Mouse (Mus musculus) kidney, embryonic 15.5 days (tissue): Measurements from ENCODE around the gene H2afy2. TPM values are rescaled to one million over a fixed set of nuclear protein-coding genes. Genes with fewer than 3 reads are reported as not detected.

Experiments used
- ATAC-seq: fragments of 200-750 bp; cut with Nextera tagmentation; replicated peaks from 2 replicates; pipeline ENCODE4 v1.8.0; 2017; ENCODE audit warnings: moderate TSS enrichment; ENCODE audit not compliant: low FRiP score
- H3K27ac ChIP-seq: fragments of 300-500 bp; sonication (generic); 2 replicates; pipeline ENCODE4 v1.5.1; 2015; ENCODE audit warnings: mild to moderate bottlenecking, inconsistent platforms
- H3K27me3 ChIP-seq: fragments of 300-500 bp; sonication (generic); 2 replicates; pipeline ENCODE4 v1.6.1; 2015; ENCODE audit warnings: inconsistent platforms
- H3K36me3 ChIP-seq: fragments of 300-500 bp; sonication (generic); 2 replicates; pipeline ENCODE4 v1.6.1; 2015; ENCODE audit warnings: inconsistent platforms
- H3K4me1 ChIP-seq: fragments of 300-500 bp; sonication (generic); 2 replicates; pipeline ENCODE4 v1.6.1; 2015; ENCODE audit warnings: inconsistent platforms
- H3K4me2 ChIP-seq: fragments of 300-500 bp; sonication (generic); 2 replicates; pipeline ENCODE4 v1.6.1; 2015; ENCODE audit warnings: moderate library complexity, mild to moderate bottlenecking, inconsistent platforms
- H3K4me3 ChIP-seq: fragments of 300-500 bp; sonication (generic); replicated peaks from 2 replicates; pipeline ENCODE4 v1.5.1; 2015; ENCODE audit warnings: mild to moderate bottlenecking, inconsistent platforms
- H3K9ac ChIP-seq: fragments of 300-500 bp; sonication (generic); 2 replicates; pipeline ENCODE4 v1.6.1; 2015; ENCODE audit warnings: mild to moderate bottlenecking, inconsistent platforms
- H3K9me3 ChIP-seq: fragments of 300-500 bp; sonication (generic); replicated peaks from 2 replicates; pipeline ENCODE4 v1.6.1; 2016; ENCODE audit warnings: inconsistent platforms
- whole genome bisulfite sequencing: fragments of 180-500 bp; shearing (Covaris S2); methylation state at CpG from one replicate; pipeline ENCODE4 v1.1.7; 2015; ENCODE audit warnings: mixed read lengths; 5-methylcytosine and 5-hydroxymethylcytosine counted together
- polyA plus RNA-seq: library from polyadenylated mRNA; unstranded; fragments of >200 nt; fragmentation: Nextera tagmentation; extraction: Ambion mirVana; gene quantifications from 2 replicates; pipeline ENCODE4 v1.2.1, GENCODE M21; 2015

H2afy2 gene
- polyA plus RNA-seq: 155 and 156 TPM in 2 replicates

DNA sequence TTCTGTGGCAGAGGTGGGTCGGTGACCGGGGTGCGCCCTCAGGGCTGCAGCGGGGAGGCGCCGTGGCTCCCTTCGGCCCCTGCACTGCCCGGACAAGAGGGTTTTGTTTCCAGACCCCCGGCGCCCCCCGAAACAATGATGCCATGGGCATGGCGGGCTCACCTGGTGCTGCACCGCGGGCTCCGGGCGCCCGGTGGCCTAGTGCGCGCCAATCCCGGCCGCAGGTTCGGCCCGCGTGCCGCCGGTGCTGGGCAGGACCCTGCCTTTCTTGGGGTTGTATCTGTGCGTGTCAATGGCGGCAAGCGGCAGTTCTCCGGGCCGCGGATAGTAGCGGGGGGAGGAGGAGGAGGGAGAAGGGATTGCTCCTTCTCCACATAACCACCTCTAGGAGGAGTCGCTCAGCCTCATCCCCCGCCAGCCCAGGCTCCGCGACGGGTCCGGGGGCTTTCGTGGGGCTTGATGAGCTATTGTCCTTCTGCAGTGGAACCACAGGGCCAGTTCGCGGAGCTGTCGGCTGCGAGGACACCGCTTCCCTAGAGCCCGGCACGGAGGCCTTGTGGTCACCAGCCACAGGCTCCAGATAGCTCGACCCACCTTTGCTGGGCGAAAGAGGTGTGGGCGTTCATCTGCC is at the start of gene H2afy2:
Gene H2afy2 (minus strand): TSS at position 527 of the 631 bp plus-strand sequence.
- Histone ChIP-seq H3K9ac (peak within 1 kb of the TSS; percentile 96), H3K9me3 (no peaks in the 10 kb centered on the region), H3K27ac (peak within 1 kb of the TSS; percentile 91), H3K27me3 (no peaks in the 10 kb centered on the region; the same call in 1 of the 2 replicates), H3K4me1 (peaks cover 52% of the 10 kb centered on the region), H3K4me3 (peak within 1 kb of the TSS; percentile 90), H3K36me3 (no peaks in the 10 kb centered on the region), H3K4me2 (peak within 1 kb of the TSS; percentile 85)
- under 1% methylated on average over 50 of the region's 50 CpGs for WGBS
- ATAC-seq: peak; percentile 74

DNA sequence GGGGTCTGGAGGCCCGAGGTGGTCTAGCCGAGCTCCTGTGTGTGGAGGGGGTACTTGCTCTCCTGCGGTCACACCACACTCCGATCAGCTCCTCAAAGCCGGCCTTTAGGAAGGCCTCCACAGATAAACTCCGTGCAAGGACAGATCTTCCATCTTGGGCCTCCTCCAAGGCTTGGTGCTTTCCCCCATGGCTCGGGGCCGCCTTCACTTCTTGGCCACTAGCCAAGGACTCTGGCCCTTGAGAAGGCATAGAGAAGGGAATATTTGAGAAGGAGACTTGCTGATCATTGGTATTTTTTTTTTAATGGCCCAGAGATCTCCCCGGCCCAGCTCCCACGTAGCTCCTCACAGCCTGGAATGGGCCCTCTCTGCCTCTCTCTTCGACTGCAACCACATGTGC is 48.8 kb upstream of the H2afy2 start:
- no peaks in the 10 kb centered on the region for H3K36me3 ChIP-seq
- peaks cover 16% of the 10 kb centered on the region for H3K4me1 ChIP-seq
- 84% methylated on average over 11 of the region's 11 CpGs for WGBS
- no peak for ATAC-seq
- H3K4me3 ChIP-seq: no peak overlapping the region
- H3K4me2 ChIP-seq: no peak overlapping the region
- no peaks in the 10 kb centered on the region for H3K27me3 ChIP-seq
- no peaks in the 10 kb centered on the region for H3K9me3 ChIP-seq
- H3K9ac ChIP-seq: no peak overlapping the region
- no peak overlapping the region for H3K27ac ChIP-seq

DNA sequence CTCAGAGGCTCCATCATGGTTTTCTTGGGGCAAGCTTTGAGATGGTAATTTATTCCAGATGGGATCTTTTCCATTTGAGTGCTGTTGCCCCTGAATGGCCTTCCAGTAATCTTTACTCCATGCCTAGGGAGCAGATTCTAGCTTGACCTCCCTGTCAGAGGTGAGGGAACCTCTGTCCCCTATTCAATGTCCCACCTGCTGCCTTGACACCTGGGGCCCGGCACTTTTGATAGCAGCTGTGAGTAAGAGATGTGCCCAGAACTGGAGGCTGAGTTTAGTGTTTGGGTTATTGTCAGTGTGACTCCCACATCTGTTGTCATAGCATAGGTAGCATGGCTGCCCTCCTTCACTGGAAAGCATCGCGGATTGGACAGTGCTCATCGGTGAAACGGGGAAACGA is 47.8 kb upstream of the H2afy2 start:
- Histone ChIP-seq H3K9ac (no peak overlapping the region), H3K4me1 (peaks cover 26% of the 10 kb centered on the region), H3K27ac (no peak overlapping the region), H3K27me3 (no peaks in the 10 kb centered on the region), H3K4me2 (no peak overlapping the region), H3K9me3 (no peaks in the 10 kb centered on the region), H3K36me3 (no peaks in the 10 kb centered on the region), H3K4me3 (no peak overlapping the region)
- WGBS: 85% methylated on average over 6 of the region's 6 CpGs
- no peak for ATAC-seq

DNA sequence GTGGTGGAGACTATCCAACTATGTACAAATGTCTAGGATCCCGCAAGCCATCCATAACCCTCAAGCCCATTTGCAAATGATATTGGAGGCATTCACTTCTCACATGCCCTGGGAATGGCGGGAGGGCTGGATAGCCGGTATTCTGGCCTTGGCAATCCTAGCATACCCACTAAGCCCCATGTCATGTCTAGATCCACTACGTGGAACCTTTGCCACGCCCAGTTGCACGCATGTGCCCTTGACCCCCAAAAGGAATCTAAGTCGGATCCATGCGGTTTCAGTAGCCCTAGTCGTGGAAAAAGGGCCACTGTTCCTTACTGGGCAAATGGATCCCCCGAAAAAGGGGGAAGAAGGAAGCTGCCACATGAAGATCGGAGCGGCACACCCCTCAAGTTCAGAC is 47.3 kb upstream of the H2afy2 start:
- peaks cover 31% of the 10 kb centered on the region for H3K4me1 ChIP-seq
- H3K27ac ChIP-seq: no peak overlapping the region
- H3K27me3 ChIP-seq: no peaks in the 10 kb centered on the region
- H3K4me3 ChIP-seq: no peak overlapping the region
- H3K36me3 ChIP-seq: no peaks in the 10 kb centered on the region
- H3K9me3 ChIP-seq: no peaks in the 10 kb centered on the region
- 0 out of 2 replicates have a peak overlapping the region, but pooled peaks have one; percentile 1 for H3K4me2 ChIP-seq
- H3K9ac ChIP-seq: no peak overlapping the region
- ATAC-seq: no peak
- 78% methylated on average over 12 of the region's 12 CpGs for WGBS

DNA sequence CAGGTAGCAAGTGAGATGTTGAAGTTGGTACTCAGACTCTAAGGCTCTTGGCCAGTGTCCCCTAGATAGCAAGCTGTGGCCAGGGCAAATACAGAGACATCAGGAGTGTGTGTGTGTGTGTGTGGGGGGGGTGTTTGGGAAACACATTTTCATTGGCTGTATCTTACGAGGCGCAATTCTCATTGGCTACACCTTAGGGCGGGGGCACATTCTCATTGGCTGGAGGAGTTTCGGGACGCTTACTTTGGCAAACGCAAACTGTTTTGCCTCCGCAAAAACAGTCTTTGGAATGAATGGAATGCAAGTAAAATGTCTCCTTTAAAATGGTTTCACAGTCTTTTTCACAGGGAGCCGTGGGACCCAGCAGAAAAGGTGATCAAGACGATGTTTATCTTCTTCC is 46.9 kb upstream of the H2afy2 start:
- no peak overlapping the region for H3K9ac ChIP-seq
- H3K36me3 ChIP-seq: no peaks in the 10 kb centered on the region
- H3K4me2 ChIP-seq: peak overlapping the region; percentile 1; the same call in 1 of the 2 replicates
- ATAC-seq: no peak
- WGBS: 42% methylated on average over 9 of the region's 9 CpGs
- H3K4me1 ChIP-seq: peaks cover 35% of the 10 kb centered on the region
- H3K27ac ChIP-seq: no peak overlapping the region
- H3K27me3 ChIP-seq: no peaks in the 10 kb centered on the region
- no peak overlapping the region for H3K4me3 ChIP-seq
- H3K9me3 ChIP-seq: no peaks in the 10 kb centered on the region

DNA sequence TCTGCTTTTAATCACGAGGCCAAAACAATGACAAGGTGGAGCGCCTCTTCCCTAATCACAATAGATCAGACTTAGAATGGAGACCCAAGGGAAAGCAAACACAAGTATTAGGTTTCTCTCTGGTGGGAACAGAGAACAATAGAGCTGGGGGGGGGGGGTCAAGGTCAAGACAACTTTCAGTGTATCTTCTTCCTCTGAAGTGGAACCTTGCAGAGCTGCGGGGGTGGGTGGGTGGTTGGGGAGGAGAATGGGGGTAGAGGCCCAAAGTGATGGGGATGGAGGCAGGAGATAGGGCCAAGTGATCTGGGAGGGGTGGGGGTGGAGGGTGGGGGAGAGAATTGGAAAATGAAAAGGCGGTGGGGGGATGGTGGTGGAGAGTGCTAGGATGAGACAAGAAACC is 45.1 kb upstream of the H2afy2 start:
- Histone ChIP-seq H3K4me3 (no peak overlapping the region), H3K27me3 (no peaks in the 10 kb centered on the region), H3K9ac (no peak overlapping the region), H3K4me1 (peaks cover 39% of the 10 kb centered on the region), H3K36me3 (no peaks in the 10 kb centered on the region), H3K9me3 (no peaks in the 10 kb centered on the region), H3K27ac (no peak overlapping the region), H3K4me2 (no peak overlapping the region)
- ATAC-seq: peak; percentile 23; the same call in 1 of the 2 replicates
- 39% methylated on average over 4 of the region's 4 CpGs for WGBS

DNA sequence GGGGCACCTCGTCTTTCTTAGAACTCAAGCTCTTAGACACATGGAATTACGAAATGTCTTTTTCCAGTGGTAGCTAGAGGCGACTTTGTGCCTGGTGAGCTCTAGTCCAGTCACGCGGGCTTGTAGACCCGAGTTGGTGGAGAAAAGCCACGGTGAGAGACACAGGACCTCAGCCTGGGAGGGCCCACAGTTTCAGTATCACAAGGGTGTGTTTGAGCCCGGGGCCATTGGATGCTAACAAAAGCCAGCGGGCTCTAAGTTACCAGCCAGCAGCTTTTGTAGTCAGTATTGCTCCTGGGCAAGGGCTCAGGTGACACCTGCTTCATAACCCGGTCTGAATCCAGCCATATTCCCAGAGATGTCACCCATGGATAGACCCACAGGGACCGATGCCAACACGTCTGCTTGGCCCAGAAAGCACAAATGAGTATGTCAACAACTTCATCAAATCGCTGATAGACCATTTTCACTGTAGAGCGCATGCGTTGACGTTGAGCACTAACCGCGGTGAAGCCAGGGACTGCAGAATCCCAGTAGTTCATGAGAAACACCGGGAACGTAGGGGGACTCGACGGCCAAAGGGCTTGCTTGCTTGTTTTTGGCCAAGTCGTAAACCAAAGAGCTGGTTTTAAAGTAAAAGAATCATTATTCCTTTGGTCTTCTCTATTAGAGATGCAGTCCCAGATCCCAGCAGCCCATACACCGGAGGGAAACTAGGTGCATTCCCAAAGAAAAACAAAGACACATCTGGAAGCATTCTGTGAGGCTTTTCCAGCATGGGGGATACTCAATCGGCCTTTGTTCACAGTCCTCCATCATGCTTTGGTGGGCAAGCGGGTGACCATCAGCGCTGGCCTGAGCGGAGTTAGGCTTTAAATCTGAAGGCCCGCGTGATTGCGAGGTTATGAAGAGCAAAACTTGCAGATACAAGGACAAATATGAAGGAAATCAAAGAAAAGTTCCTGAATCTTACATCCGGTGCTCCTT is 44.3 kb upstream of the H2afy2 start:
- 86% methylated on average over 32 of the region's 32 CpGs for WGBS
- peak overlapping the region; percentile 88; the same call in 1 of the 2 replicates for H3K27ac ChIP-seq

DNA sequence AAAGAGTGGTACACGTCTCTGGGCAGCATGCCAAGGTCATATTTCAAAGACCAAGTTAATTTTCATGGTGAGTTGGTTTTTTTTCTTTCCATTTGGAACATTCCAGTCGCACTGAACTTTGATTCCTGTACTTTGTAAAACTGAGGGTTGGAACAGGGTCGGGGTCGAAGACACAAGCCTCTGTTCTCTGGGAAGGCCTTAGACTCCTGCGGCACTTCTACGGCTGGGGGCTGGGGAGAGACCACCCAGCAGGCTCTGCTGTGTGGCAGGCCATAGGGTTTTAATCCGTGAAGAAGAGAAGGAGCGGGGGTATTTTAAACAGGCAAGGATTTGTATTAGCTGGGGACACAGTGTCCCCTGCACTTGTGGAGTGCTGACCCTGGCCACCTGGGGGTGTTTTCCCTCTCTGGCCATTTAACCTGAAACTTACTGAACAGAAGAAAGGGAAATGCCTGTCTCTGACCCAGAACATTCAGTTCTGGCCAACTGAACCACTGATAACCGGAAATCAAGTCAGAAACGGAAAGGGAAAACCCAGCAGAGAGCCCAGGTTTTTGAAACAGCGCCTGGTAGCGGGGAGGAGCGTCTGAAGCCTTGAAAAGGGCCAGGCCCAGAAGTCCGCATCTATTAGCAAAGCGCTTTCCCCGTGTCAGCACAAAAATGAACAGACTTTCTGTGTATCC is 42.9 kb upstream of the H2afy2 start:
- Histone ChIP-seq H3K4me2 (no peak overlapping the region), H3K4me3 (no peak overlapping the region), H3K36me3 (no peaks in the 10 kb centered on the region), H3K4me1 (peaks cover 47% of the 10 kb centered on the region), H3K9me3 (no peaks in the 10 kb centered on the region), H3K9ac (no peak overlapping the region), H3K27me3 (no peaks in the 10 kb centered on the region), H3K27ac (peak overlapping the region; percentile 88)
- WGBS: 23% methylated on average over 16 of the region's 16 CpGs
- ATAC-seq: peak; percentile 43; the same call in 1 of the 2 replicates

More for the DNA sequence above, 44.3 kb upstream of the H2afy2 start:
- Histone ChIP-seq H3K9ac (no peak overlapping the region), H3K4me1 (peaks cover 44% of the 10 kb centered on the region), H3K9me3 (no peaks in the 10 kb centered on the region), H3K27me3 (no peaks in the 10 kb centered on the region), H3K4me2 (no peak overlapping the region), H3K4me3 (no peak overlapping the region), H3K36me3 (no peaks in the 10 kb centered on the region)
- no peak for ATAC-seq

DNA sequence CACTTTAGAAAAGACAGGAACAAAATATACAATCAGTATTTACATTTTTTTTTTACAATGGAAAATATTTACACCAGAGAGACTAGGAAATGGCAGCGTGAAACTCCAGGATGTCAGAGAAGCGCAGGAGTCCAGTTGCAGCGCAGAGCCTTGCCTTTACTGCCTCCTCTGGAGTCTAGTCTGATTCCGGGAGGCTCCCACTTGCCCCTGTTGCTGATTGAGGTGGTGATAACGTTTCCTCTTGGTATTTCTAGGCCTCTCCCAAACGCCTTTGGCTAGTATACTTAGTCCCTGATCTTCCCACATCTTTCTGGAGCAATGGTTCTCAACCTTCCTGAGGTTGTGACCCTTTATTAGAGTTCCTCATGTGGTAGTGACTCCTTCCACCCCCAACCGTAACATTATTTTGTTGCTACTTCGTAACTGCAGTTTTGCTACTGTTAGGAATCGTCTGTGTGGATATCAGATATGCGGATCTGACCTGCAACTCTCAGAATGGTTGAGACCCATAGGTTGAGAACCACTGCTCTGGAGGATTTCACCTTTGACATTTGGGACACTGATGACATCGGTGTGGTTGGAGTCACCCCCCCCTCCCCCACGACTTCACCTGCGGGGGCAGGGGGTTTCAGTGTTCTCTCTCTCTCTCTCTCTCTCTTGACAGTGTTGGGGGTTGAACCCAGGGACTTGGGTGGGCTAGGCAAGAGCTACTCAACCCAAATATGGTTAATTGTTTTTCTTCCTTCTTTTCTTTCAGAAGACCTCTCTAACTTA is 42.2 kb upstream of the H2afy2 start:
- no peak overlapping the region for H3K4me2 ChIP-seq
- H3K4me3 ChIP-seq: no peak overlapping the region
- peak; percentile 29; the same call in 1 of the 2 replicates for ATAC-seq
- no peak overlapping the region for H3K9ac ChIP-seq
- peak overlapping the region; percentile 88 for H3K27ac ChIP-seq
- peaks cover 45% of the 10 kb centered on the region for H3K4me1 ChIP-seq
- 54% methylated on average over 13 of the region's 13 CpGs for WGBS
- H3K36me3 ChIP-seq: no peaks in the 10 kb centered on the region
- no peaks in the 10 kb centered on the region for H3K9me3 ChIP-seq
- no peaks in the 10 kb centered on the region for H3K27me3 ChIP-seq

DNA sequence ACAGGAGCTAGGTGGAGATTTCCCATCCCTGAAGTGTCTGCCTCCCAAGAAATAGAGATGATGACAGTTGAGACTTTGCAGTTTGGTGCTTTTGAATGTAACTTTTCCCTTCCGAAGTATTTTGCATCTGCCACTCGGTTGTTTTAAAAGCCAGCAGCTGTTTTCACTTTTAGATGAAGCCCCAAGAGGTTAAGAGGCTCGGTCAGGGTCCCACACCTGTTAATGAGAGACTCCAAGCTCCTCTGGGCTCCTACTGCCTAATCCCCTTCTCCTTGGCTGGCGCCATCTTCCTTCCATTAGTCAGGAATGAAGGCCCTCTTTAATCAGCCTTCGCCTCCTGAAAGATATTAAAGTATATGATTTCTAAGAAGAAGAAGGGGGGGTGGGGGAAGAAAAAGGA is 41.6 kb upstream of the H2afy2 start:
- Histone ChIP-seq H3K9ac (no peak overlapping the region), H3K4me1 (peaks cover 40% of the 10 kb centered on the region), H3K36me3 (no peaks in the 10 kb centered on the region), H3K4me3 (no peak overlapping the region), H3K9me3 (no peaks in the 10 kb centered on the region), H3K27me3 (no peaks in the 10 kb centered on the region), H3K4me2 (no peak overlapping the region), H3K27ac (peak overlapping the region; percentile 22; the same call in 1 of the 2 replicates)
- 55% methylated on average over 5 of the region's 5 CpGs for WGBS
- ATAC-seq: no peak

DNA sequence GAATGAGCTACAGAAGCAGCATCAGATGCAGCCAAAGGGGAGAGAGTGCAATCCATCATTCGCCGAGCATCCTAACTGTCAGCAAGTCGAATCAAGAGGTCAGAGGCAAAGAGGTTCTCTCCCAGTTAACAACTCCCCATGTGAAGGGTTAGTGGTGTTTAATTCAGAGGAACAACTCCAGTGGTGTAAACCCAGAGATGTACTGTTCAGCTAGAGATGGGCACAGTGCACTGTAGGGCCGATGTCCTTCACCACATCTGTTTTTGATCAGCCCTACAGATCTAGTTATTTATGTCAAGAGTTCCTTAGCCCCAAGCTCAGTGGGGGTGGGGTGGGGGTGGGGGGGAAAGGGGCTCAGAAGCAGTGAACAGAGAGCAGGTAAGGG is 39.8 kb upstream of the H2afy2 start:
- no peak overlapping the region for H3K9ac ChIP-seq
- no peaks in the 10 kb centered on the region for H3K27me3 ChIP-seq
- no peak overlapping the region for H3K27ac ChIP-seq
- no peak for ATAC-seq
- H3K4me2 ChIP-seq: no peak overlapping the region
- H3K4me3 ChIP-seq: no peak overlapping the region
- no peaks in the 10 kb centered on the region for H3K36me3 ChIP-seq
- 50% methylated on average over 4 of the region's 4 CpGs for WGBS
- peaks cover 34% of the 10 kb centered on the region for H3K4me1 ChIP-seq
- H3K9me3 ChIP-seq: no peaks in the 10 kb centered on the region
